Mouse (Mus musculus): ENCODE results near the gene Edf1. TPM values are rescaled to one million over a fixed set of nuclear protein-coding genes. Genes with fewer than 3 reads are reported as not detected.
"Not testable (repeated sequence)": the region's sequence is repeated elsewhere in the genome, so short reads cannot be mapped to it uniquely, and the experiment has no call there.

Gene Edf1
- polyA plus RNA-seq, 1 experiment from 2014 or later, result 297 TPM

DNA sequence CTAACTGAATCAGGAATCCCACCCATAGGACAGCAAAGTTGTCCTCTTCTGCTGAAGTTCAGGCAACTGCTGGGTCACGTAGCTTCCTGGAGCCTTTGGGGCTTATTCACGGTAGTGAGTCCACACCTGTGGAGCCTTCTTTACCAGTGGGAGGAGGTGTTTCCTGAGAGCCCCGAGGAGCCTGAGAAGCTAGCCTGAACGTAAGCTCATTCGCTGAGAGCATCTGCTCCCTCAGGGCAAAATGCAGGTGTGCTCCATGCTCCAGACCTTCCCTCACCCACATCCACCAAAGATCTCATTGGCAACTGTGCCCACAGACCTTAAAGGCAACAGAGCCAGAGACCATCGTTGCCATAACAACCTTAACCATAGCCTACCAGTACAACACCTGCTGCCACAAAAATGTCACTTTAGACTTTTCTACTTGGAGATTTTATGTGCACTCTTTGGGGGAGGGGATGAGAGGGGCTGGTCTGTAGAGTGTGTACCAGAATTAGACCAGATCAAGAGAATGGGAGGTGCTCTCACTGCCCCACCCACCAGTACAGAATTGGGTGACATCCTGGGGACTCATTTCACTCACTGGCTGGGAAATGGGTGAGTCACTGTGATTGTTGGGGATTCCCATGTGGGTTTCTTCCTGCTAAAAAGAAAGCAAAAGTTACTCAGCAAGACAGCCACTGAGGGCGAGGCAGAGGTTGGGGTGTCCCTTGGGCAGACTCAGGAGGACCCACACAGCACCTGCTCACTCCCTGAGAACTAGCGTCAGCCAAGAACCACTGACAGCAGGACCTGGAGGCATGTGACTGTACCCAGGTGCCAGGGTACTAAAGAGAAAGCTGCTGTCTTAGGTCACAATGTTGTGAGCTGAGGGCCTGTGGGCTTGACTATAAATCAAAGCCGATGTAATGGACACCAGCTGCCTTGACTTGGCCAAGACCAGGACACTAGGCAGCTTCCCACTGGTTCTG is 8.3 kb upstream of the Edf1 start:
- no peak overlapping the region for H3K9ac ChIP-seq (replicated peaks; ENCODE audit: low read depth)
- no peaks in the 10 kb centered on the region for H3K36me3 ChIP-seq (ENCODE audit: insufficient read depth, low read length)
- no peak for ATAC-seq
- peaks cover 4% of the 10 kb centered on the region; the same call in 1 of the 2 replicates for H3K4me1 ChIP-seq (ENCODE audit: insufficient read depth, low read depth, low read length)
- H3K4me2 ChIP-seq (replicated peaks; ENCODE audit: low read depth, low read length), result no peak overlapping the region
- TF ChIP-seq CTCF (IDR thresholded peaks at IDR 0.05), result no peak
- no peak for DNase-seq (ENCODE audit: low spot score)
- H3K27ac ChIP-seq (ENCODE audit: low read length), result no peak overlapping the region
- WGBS, result 67% methylated on average over 9 of the region's 9 CpGs
- H3K4me3 ChIP-seq (ENCODE audit: low read depth, low read length), result no peak overlapping the region
- no peaks in the 10 kb centered on the region for H3K9me3 ChIP-seq (ENCODE audit: low read length)
- H3K27me3 ChIP-seq (replicated peaks; ENCODE audit: insufficient read depth, low read length), result no peaks in the 10 kb centered on the region

- Histone ChIP-seq H3K4me2 (replicated peaks; ENCODE audit: low read depth, low read length) (no peak overlapping the region), H3K27me3 (replicated peaks; ENCODE audit: insufficient read depth, low read length) (no peaks in the 10 kb centered on the region), H3K4me1 (ENCODE audit: insufficient read depth, low read depth, low read length) (no peaks in the 10 kb centered on the region; the same call in 1 of the 2 replicates), H3K4me3 (ENCODE audit: low read depth, low read length) (no peak overlapping the region), H3K9me3 (ENCODE audit: low read length) (no peaks in the 10 kb centered on the region), H3K9ac (replicated peaks; ENCODE audit: low read depth) (no peak overlapping the region), H3K36me3 (ENCODE audit: insufficient read depth, low read length) (no peaks in the 10 kb centered on the region), H3K27ac (ENCODE audit: low read length) (no peak overlapping the region)
- WGBS, result 27% methylated on average over 5 of the region's 5 CpGs
- ATAC-seq (no peak), DNase-seq (ENCODE audit: low spot score) (peak; percentile 30)
- TF ChIP-seq CTCF (IDR thresholded peaks at IDR 0.05) (peak; percentile 81), EP300 (IDR thresholded peaks at IDR 0.05) (no peak)
These were observed 6.5 kb upstream of the Edf1 start for GRCm38 (mm10) chr2:25551186-25551585.

- H3K27me3 ChIP-seq (replicated peaks; ENCODE audit: insufficient read depth, low read length); H3K4me1 ChIP-seq (ENCODE audit: insufficient read depth, low read depth, low read length); H3K9me3 ChIP-seq (ENCODE audit: low read length); H3K4me3 ChIP-seq (ENCODE audit: low read depth, low read length); ATAC-seq; H3K27ac ChIP-seq (ENCODE audit: low read length); H3K4me2 ChIP-seq (replicated peaks; ENCODE audit: low read depth, low read length); H3K36me3 ChIP-seq (ENCODE audit: insufficient read depth, low read length); DNase-seq (ENCODE audit: low spot score); H3K9ac ChIP-seq (replicated peaks; ENCODE audit: low read depth): not testable (repeated sequence)
- WGBS, result 79% methylated on average over 4 of the region's 4 CpGs
These were observed 4.4 kb upstream of the Edf1 start for GRCm38 (mm10) chr2:25553171-25553786.

GRCm38 (mm10) chr2:25555479-25555878 is 2.2 kb upstream of the Edf1 start:
- not testable (repeated sequence) for H3K9ac ChIP-seq (replicated peaks; ENCODE audit: low read depth); H3K4me1 ChIP-seq (ENCODE audit: insufficient read depth, low read depth, low read length); DNase-seq (ENCODE audit: low spot score); H3K27me3 ChIP-seq (replicated peaks; ENCODE audit: insufficient read depth, low read length); H3K36me3 ChIP-seq (ENCODE audit: insufficient read depth, low read length); H3K4me3 ChIP-seq (ENCODE audit: low read depth, low read length); H3K27ac ChIP-seq (ENCODE audit: low read length); H3K4me2 ChIP-seq (replicated peaks; ENCODE audit: low read depth, low read length); ATAC-seq; H3K9me3 ChIP-seq (ENCODE audit: low read length)
- 48% methylated on average over 2 of the region's 2 CpGs for WGBS
- 0 out of 2 replicates have a peak, but pooled peaks have one; percentile 17 for TF ChIP-seq CTCF (IDR thresholded peaks at IDR 0.05)

- no peak for DNase-seq (ENCODE audit: low spot score)
- TF ChIP-seq EP300 (IDR thresholded peaks at IDR 0.05) (no peak), CTCF (IDR thresholded peaks at IDR 0.05) (no peak)
- Histone ChIP-seq H3K9ac (replicated peaks; ENCODE audit: low read depth) (no peak overlapping the region), H3K36me3 (ENCODE audit: insufficient read depth, low read length) (peaks cover 5% of the 10 kb centered on the region; the same call in 1 of the 2 replicates), H3K4me1 (ENCODE audit: insufficient read depth, low read depth, low read length) (peaks cover 6% of the 10 kb centered on the region), H3K4me3 (ENCODE audit: low read depth, low read length) (no peak overlapping the region), H3K27ac (ENCODE audit: low read length) (no peak overlapping the region), H3K4me2 (replicated peaks; ENCODE audit: low read depth, low read length) (no peak overlapping the region), H3K27me3 (replicated peaks; ENCODE audit: insufficient read depth, low read length) (no peaks in the 10 kb centered on the region), H3K9me3 (ENCODE audit: low read length) (no peaks in the 10 kb centered on the region)
- WGBS, result 63% methylated on average over 1 of the region's 1 CpGs
- ATAC-seq, result no peak
These were observed 1.4 kb upstream of the Edf1 start for GRCm38 (mm10) chr2:25556296-25556695.

GRCm38 (mm10) chr2:25557964-25558360 is 315 bp downstream of the Edf1 start:
- ATAC-seq (no peak), DNase-seq (ENCODE audit: low spot score) (no peak)
- TF ChIP-seq EP300 (IDR thresholded peaks at IDR 0.05), result no peak
- no peak for TF ChIP-seq CTCF (IDR thresholded peaks at IDR 0.05)
- H3K9me3 ChIP-seq (ENCODE audit: low read length), result no peaks in the 10 kb centered on the region
- H3K36me3 ChIP-seq (ENCODE audit: insufficient read depth, low read length), result peaks cover 14% of the 10 kb centered on the region; the same call in 1 of the 2 replicates
- under 1% methylated on average over 24 of the region's 24 CpGs for WGBS
- peak overlapping the region; percentile 92 for H3K4me2 ChIP-seq (replicated peaks; ENCODE audit: low read depth, low read length)
- peak overlapping the region; percentile 89 for H3K4me3 ChIP-seq (ENCODE audit: low read depth, low read length)
- peaks cover 6% of the 10 kb centered on the region for H3K4me1 ChIP-seq (ENCODE audit: insufficient read depth, low read depth, low read length)
- peak overlapping the region; percentile 66 for H3K27ac ChIP-seq (ENCODE audit: low read length)
- H3K9ac ChIP-seq (replicated peaks; ENCODE audit: low read depth), result peak overlapping the region; percentile 95
- no peaks in the 10 kb centered on the region for H3K27me3 ChIP-seq (replicated peaks; ENCODE audit: insufficient read depth, low read length)

Data from lung, postnatal 0 days (tissue).